Mouse (Mus musculus): ENCODE measurements around the gene Coq6. TPM values are rescaled to one million over a fixed set of nuclear protein-coding genes. Genes with fewer than 3 reads are reported as not detected.

Gene Coq6
- polyA plus RNA-seq, 1 experiment from 2014 or later = 53.7 TPM

Other genes with a start within 250 kb of the Coq6 start
- 3.4 and 3.7 TPM in 2 replicates for gene Dnal1, start 247.3 kb upstream of the Coq6 start, polyA plus RNA-seq (2016; fragmentation: Nextera tagmentation; extraction: Ambion mirVana)
- 0.71 and 1.1 TPM in 2 replicates for gene Pnma1, start 213.2 kb upstream of the Coq6 start, polyA plus RNA-seq (2016; fragmentation: Nextera tagmentation; extraction: Ambion mirVana)
- gene Elmsan1, start 142.8 kb upstream of the Coq6 start, polyA plus RNA-seq (2016; fragmentation: Nextera tagmentation; extraction: Ambion mirVana) = 8.0 and 10.5 TPM in 2 replicates
- gene Ptgr2, start 76.4 kb upstream of the Coq6 start, polyA plus RNA-seq (2016; fragmentation: Nextera tagmentation; extraction: Ambion mirVana) = 52.7 and 79.6 TPM in 2 replicates
- gene Zfp410, start 44.8 kb upstream of the Coq6 start, polyA plus RNA-seq (2016; fragmentation: Nextera tagmentation; extraction: Ambion mirVana) = 67.0 and 77.1 TPM in 2 replicates
- gene Fam161b, start 176 bp downstream of the Coq6 start, polyA plus RNA-seq (2016; fragmentation: Nextera tagmentation; extraction: Ambion mirVana) = 4.4 and 4.7 TPM in 2 replicates
- 20.0 and 23.4 TPM in 2 replicates for gene Entpd5, start 47.4 kb downstream of the Coq6 start, polyA plus RNA-seq (2016; fragmentation: Nextera tagmentation; extraction: Ambion mirVana)
- 0.57 and 1.1 TPM in 2 replicates for gene Bbof1, start 47.4 kb downstream of the Coq6 start, polyA plus RNA-seq (2016; fragmentation: Nextera tagmentation; extraction: Ambion mirVana)
- 20.0 and 22.0 TPM in 2 replicates for gene Rnf113a2, start 55.5 kb downstream of the Coq6 start, polyA plus RNA-seq (2016; fragmentation: Nextera tagmentation; extraction: Ambion mirVana)
- 23.8 and 31.3 TPM in 2 replicates for gene Aldh6a1, start 89.3 kb downstream of the Coq6 start, polyA plus RNA-seq (2016; fragmentation: Nextera tagmentation; extraction: Ambion mirVana)
- gene Lin52, start 89.8 kb downstream of the Coq6 start, polyA plus RNA-seq (2016; fragmentation: Nextera tagmentation; extraction: Ambion mirVana) = 17.7 and 20.5 TPM in 2 replicates
- not detected in 2 replicates for gene Vsx2, start 208.1 kb downstream of the Coq6 start, polyA plus RNA-seq (2016; fragmentation: Nextera tagmentation; extraction: Ambion mirVana)